Mouse (Mus musculus) bone marrow macrophage, adult 2 months (primary cell): ENCODE measurements around the gene Slc18a2.

ENCODE experiments used
- CTCF ChIP-seq: IDR thresholded peaks from 2 replicates; pipeline ENCODE4 v1.5.1; 2012; ENCODE audit warnings: low read depth, mild to moderate bottlenecking, low read length, moderate library complexity
- POLR2A ChIP-seq: IDR thresholded peaks from 2 replicates; pipeline ENCODE4 v1.6.1; 2012; ENCODE audit warnings: mild to moderate bottlenecking, low read depth, low read length, borderline replicate concordance

DNA sequence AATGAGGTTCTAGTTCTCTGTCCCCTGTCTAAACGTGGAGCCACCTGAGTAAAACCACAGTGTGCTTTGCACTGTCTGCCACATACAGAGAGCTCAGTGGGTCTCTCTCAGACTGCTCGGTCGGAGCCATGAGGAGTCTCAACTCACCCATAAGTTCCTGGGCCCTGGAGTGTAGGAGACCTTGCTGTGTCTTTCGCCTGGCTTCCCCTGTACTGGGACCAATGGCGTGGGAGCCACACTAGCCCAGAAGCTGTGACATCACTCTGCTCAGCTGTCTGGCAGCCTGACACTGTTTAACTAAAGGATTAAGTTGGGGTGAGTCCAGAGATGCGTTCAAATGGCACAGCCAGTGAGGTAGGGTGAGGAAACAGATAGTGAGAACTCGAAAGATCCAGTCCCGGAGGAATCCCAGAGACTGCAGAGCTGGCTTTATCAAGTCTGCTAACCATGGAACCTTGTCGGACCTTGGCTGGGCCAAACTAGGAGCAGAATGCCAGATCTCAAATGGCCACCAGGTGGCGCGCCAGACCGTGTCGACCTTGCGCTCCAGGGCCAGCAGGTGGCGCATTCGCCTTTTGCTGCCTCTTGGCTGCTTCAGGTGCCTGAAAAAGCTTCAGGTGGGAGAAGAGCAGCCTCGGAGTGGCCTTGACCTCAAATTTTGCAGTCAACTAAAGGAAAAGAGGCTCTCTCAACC is 21.4 kb upstream of the Slc18a2 start:
- peak; percentile 100 for TF ChIP-seq CTCF
- no peak for TF ChIP-seq POLR2A
